Mouse (Mus musculus) heart, postnatal 10 days (tissue): ENCODE measurements around the gene Slc17a3. TPM values are rescaled to one million over a fixed set of nuclear protein-coding genes. Genes with fewer than 3 reads are reported as not detected.

Experiments
- DNase-seq, 2 experiments: peaks; one replicate each; pipeline ENCODE4 v3.0.0; 2021
- intact Hi-C: fragments of 180-260 bp; cut with DNase I; formaldehyde crosslinking; loops from one replicate; pipeline ENCODE4 v1.15.1; 2025
- total RNA-seq, 2 experiments: library from RNA; stranded (reverse); gene quantifications; 2 replicates each; pipeline ENCODE4 v1.2.3; 2021

Slc17a3 gene
- not detected for total RNA-seq

DNA sequence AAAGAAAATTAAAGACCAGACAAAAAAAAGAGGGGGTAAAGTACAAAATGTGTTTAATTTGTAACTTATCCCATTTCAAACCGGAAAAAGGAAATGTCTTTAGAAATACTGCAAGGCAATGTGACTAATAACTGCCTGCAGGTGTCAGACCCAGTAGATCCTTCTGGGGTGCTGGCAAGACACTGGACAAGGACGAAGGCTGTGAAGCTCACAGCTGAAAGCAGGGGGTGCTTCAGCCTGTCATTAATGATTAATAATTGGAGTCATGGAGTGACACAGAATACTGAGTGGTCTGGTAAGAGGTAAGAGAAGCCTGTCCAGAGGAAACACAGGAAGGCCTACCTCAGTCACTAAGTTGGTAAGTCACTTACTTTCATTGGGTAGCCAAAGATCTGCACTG, at the start of gene Slc17a3:
Gene Slc17a3, plus strand, starts transcription at position 127 of the 400 bp plus-strand sequence.
- DNase-seq = no peak
- intact Hi-C loops = loop anchor here (10.0 kb wide), 1 partner anchor 445 kb away; the partner anchor contains the start of gene Carmil1

GRCm38 (mm10) chr13:23792520-23792919, 46.7 kb upstream of the Slc17a3 start:
- DNase-seq = peak; percentile 38 to 67
- intact Hi-C loops = loop anchor here (1.0 to 5.0 kb wide), 3 partner anchors 93 to 504 kb away; no protein-coding TSS in a partner anchor

GRCm38 (mm10) chr13:23799405-23799804, 39.8 kb upstream of the Slc17a3 start:
- intact Hi-C loops = no loop called here

GRCm38 (mm10) chr13:23804532-23804931, 34.7 kb upstream of the Slc17a3 start:
- intact Hi-C loops = no loop called here
- DNase-seq = no peak

More at GRCm38 (mm10) chr13:23799405-23799804, 39.8 kb upstream of the Slc17a3 start:
- DNase-seq = no peak

DNA sequence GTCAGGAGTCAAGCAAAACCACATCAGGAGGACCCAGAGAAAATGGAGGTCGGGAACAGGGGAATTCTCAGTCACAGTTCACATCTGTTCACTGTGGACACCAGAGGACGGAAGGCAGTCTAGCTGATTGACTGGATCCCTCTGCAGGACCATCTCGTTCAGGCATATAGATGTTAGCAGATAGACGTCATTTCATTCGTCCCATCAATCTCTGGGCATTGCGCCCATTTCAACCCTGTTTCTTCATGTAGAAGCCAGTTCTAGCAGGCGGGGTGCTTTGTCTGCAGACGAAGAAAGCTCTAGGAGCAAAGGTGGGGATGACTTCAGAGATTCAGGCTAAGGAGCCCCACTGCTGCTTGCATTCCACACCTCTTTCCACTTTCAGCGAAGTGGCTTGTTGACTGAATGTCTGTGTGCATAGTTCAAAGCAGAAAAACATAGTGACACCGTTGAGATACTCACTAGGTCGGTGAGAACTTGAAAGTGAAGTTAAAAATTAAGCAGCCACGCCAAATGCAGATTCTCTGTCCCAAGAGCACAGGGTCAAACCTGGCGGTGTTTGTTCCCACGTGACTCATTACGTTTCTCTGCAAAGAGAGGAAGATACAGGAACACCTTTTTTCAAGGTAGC, 32.7 kb upstream of the Slc17a3 start, which contains the start of gene Slc17a2:
Gene Slc17a2, plus strand, starts transcription at position 572 of the 631 bp plus-strand sequence.
- intact Hi-C loops = no loop called here
- no peak for DNase-seq

GRCm38 (mm10) chr13:23816148-23816547, 23.1 kb upstream of the Slc17a3 start:
- no peak for DNase-seq
- intact Hi-C loops = no loop called here

DNA sequence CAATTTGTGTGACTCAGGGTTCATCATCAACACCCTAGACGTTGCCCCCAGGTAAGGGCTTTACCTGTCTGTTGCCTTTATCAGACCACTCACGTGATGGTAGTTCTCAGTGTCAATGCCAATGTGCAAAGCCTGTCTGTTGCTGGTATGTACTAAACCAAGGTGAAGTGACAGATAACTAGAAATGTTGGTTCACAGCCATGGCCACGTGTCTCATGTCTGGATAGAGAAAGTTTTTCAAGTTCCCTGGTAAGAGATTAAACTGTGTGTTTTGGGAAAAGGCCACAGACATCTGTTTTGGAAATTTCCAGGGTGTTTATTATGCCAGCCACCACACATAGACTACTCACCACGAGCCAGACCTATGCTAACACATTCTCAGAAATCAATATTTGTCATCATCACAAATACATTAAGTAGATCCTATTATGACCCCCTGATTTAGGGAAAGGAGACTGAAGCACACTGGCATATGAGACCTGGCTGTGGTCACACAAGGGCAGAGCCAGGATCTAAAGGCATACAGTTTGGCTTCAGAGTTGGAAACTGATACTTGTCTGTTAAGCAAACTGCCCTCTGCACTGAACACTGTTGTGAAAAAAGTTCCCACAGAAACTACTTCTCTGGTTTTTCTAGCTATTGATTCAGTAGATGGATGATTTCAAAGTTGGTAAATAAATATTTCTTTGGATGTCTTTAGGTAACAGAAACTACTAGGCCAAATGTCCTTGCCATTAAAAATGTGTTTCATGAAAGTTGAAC, 18.9 kb upstream of the Slc17a3 start:
- DNase-seq = peak in 1 of 2 experiments; percentile 3
- intact Hi-C loops = no loop called here

DNA sequence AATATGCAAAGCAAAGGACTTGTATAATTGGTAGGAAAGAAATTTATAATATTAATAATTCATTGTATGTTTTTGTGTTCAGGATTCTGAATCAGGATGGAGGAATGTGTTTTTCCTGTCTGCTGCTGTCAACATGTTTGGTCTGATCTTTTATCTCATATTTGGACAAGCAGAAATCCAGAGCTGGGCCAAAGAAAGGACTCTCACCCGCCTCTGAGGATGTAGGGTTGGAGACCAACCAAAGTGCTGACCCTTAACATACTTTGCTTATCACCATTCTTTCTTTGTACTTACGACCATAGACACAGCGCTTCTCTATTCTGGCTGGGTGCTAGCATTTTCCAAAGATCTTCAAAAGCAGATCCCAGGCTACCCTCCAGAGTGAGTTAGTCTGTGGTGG, 17.0 kb upstream of the Slc17a3 start:
- intact Hi-C loops = no loop called here
- no peak for DNase-seq

- no peak for DNase-seq
- intact Hi-C loops = no loop called here
These were observed 12.6 kb upstream of the Slc17a3 start for GRCm38 (mm10) chr13:23826606-23827005.

DNA sequence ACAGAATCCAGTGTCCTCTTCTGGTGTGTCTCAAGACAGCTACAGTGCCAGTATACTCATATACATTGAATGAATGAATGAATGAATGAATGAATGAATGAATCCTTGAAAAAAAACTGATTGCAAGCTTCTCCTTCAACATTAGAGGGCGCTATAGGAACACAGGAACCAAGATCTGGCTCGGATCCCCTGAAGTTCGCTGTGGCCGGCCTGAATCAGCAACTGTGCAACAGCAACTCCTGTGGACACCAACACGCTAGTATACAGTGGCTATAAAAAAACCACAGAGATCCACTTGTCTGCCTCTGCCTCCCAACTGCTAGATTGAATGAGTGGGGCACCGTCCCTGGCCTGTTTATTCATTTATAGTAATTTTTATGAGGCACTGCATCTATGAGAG, 6.2 kb upstream of the Slc17a3 start:
- DNase-seq = peak; percentile 24 to 49
- intact Hi-C loops = loop anchor here (2.0 to 10.0 kb wide), 2 partner anchors 118 to 452 kb away; partner anchors contain the start of gene Carmil1

- intact Hi-C loops = loop anchor here (1.0 to 10.0 kb wide), 2 partner anchors 50 to 450 kb away; partner anchors contain the start of gene Carmil1
- DNase-seq = no peak
These were observed 4.4 kb upstream of the Slc17a3 start for GRCm38 (mm10) chr13:23834836-23835235.

DNA sequence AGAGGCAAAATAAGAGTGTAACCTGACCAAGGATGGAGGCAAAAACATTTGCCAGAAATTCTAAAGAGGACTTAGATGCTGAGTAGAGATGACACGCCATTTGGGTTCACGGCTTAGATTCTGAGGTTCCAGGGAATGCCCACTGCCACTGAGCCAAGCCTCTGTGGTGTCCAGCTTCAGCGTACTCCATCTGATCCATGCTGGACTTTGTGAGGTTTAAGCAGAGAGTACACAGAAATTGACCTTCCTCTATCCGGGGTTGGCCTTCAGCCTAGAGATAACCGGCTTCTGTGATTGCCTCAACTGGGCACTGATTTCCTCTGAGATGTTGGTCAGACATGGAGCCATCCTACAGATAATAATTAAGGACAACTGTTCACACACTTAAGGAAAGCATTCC, 2.6 kb upstream of the Slc17a3 start:
- intact Hi-C loops = loop anchor here (10.0 kb wide), 1 partner anchor 448 kb away; the partner anchor contains the start of gene Carmil1
- no peak for DNase-seq

GRCm38 (mm10) chr13:23845851-23846250, 6.6 kb downstream of the Slc17a3 start:
- intact Hi-C loops = no loop called here

GRCm38 (mm10) chr13:23849299-23849698, 10.1 kb downstream of the Slc17a3 start:
- intact Hi-C loops = no loop called here
- no peak for DNase-seq

More at GRCm38 (mm10) chr13:23845851-23846250, 6.6 kb downstream of the Slc17a3 start:
- DNase-seq = no peak

DNA sequence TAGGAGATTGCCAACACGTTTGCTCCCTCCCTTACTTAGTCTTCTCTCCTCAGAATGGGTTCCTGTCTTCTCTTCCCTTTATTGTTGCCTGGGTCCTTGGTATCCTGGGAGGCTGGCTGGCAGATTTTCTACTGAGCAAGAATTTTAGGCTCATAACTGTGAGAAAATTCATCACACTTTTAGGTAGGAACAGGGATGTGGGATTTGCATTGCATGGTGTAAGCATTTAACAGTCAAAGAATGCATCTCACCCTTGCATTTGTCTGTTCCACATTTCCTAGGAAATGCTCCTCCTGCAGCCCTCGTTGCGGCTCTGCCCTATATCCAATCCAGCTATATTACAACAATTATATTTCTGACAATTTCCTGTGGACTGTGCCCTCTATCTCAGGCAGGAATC, 17.2 kb downstream of the Slc17a3 start:
- intact Hi-C loops = no loop called here
- no peak for DNase-seq

- intact Hi-C loops = no loop called here
- DNase-seq = no peak
These were observed 22.6 kb downstream of the Slc17a3 start for GRCm38 (mm10) chr13:23861815-23862214.

- intact Hi-C loops = no loop called here
- DNase-seq = peak; percentile 20 to 26
These were observed 25.5 kb downstream of the Slc17a3 start for GRCm38 (mm10) chr13:23864711-23865110.

- peak; percentile 8 to 17 for DNase-seq
- intact Hi-C loops = no loop called here
These were observed 27.0 kb downstream of the Slc17a3 start for GRCm38 (mm10) chr13:23866086-23866710.

DNA sequence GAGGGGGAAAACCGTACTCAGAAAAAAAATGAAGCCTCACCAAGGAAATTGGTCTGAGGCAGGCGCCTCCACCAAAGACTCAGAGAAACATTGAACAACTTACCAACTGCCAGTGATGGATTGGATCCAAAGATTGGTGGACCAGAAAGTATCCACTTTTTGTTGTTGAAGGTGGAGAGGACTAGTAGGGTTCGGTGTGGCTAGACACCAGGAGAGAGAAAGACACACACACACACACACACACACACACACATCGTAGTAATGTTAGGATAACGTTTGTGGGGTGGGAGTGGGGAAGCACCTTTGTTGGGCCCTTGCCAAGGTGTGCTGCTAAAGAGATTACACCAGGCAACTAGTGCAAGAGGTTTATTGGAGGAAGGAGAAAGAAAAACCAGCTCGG, 27.8 kb downstream of the Slc17a3 start:
- no peak for DNase-seq
- intact Hi-C loops = no loop called here

DNA sequence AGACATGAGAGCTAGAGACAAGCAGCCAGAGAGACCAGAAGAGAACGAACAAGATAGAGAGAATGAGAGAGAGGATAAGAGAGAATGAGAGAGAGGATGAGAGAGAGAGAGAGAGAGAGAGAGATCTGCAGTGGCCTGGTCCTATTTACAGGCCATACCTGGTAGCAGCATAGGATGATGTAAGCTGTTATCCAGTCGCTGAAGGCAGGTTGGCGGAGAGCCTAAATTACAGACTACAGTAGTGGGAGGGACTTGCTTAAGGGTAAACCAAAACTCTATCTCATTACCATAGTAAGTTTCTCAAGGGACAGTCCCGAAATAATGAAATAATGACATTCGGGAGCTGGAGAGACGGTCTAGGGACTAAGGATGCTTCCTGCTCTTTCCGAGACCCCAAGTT, 28.2 kb downstream of the Slc17a3 start, which contains the start of gene Slc17a1:
Gene Slc17a1, plus strand, starts transcription at position 346 of the 400 bp plus-strand sequence.
- DNase-seq = no peak
- intact Hi-C loops = no loop called here
